Mouse (Mus musculus) neural tube, embryonic 14.5 days (tissue): ENCODE data around the gene Mrps11. TPM values are rescaled to one million over a fixed set of nuclear protein-coding genes. Genes with fewer than 3 reads are reported as not detected.

Experiments used
- ATAC-seq: fragments of 200-750 bp; cut with Nextera tagmentation; 2 replicates; pipeline ENCODE4 v1.8.0; 2017; ENCODE audit warnings: low read depth, mild to moderate bottlenecking, moderate TSS enrichment, moderate library complexity
- H3K27ac ChIP-seq: fragments of 300-500 bp; sonication (generic); 2 replicates; pipeline ENCODE4 v1.5.1; 2014; ENCODE audit warnings: low read depth, mild to moderate bottlenecking, control low read depth, low read length, moderate library complexity, mixed read lengths
- H3K27me3 ChIP-seq: fragments of 300-500 bp; sonication (generic); 2 replicates; pipeline ENCODE4 v1.6.1; 2014; ENCODE audit warnings: low read length; ENCODE audit not compliant: control insufficient read depth, insufficient read depth
- H3K36me3 ChIP-seq: fragments of 300-500 bp; sonication (generic); 2 replicates; pipeline ENCODE4 v1.6.1; 2014; ENCODE audit warnings: low read length, mixed read lengths; ENCODE audit not compliant: control insufficient read depth, insufficient read depth
- H3K4me1 ChIP-seq: fragments of 300-500 bp; sonication (generic); 2 replicates; pipeline ENCODE4 v1.6.1; 2014; ENCODE audit warnings: low read length; ENCODE audit not compliant: control insufficient read depth, insufficient read depth
- H3K4me2 ChIP-seq: fragments of 300-500 bp; sonication (generic); 2 replicates; pipeline ENCODE4 v1.6.1; 2014; ENCODE audit warnings: mild to moderate bottlenecking, low read depth, low read length, control low read depth
- H3K4me3 ChIP-seq: fragments of 300-500 bp; sonication (generic); 2 replicates; pipeline ENCODE4 v1.5.1; 2014; ENCODE audit warnings: low read depth, low read length, control low read depth, mixed read lengths
- H3K9ac ChIP-seq: fragments of 300-500 bp; sonication (generic); replicated peaks from 2 replicates; pipeline ENCODE4 v1.6.1; 2014; ENCODE audit warnings: low read depth, mild to moderate bottlenecking, control low read depth, low read length, mixed read lengths
- H3K9me3 ChIP-seq: fragments of 300-500 bp; sonication (generic); 2 replicates; pipeline ENCODE4 v1.6.1; 2016; ENCODE audit warnings: low read length; ENCODE audit not compliant: control insufficient read depth
- WGBS: fragments of 180-500 bp; shearing (Covaris S2); extraction: QIAGEN DNeasy Blood & Tissue Kit; methylation state at CpG from one replicate; pipeline ENCODE4 v1.1.7; 2014; 5-methylcytosine and 5-hydroxymethylcytosine counted together
- polyA plus RNA-seq: library from polyadenylated mRNA; unstranded; fragments of >200 nt; fragmentation: Nextera tagmentation; extraction: Ambion mirVana; gene quantifications from 2 replicates; pipeline ENCODE4 v1.2.1, GENCODE M21; 2014

Mrps11 gene
- polyA plus RNA-seq, 1 experiment from 2014 or later = 74.0 TPM

- no peaks in the 10 kb centered on the region for H3K4me1 ChIP-seq
- H3K27me3 ChIP-seq = no peaks in the 10 kb centered on the region
- H3K9me3 ChIP-seq = no peaks in the 10 kb centered on the region
- ATAC-seq = no peak
- 90% methylated on average over 6 of the region's 6 CpGs for WGBS
- H3K36me3 ChIP-seq = no peaks in the 10 kb centered on the region
- no peak overlapping the region for H3K4me3 ChIP-seq
- no peak overlapping the region for H3K27ac ChIP-seq
- no peak overlapping the region for H3K4me2 ChIP-seq
- no peak overlapping the region for H3K9ac ChIP-seq
These were observed 30.9 kb downstream of the Mrps11 start for GRCm38 (mm10) chr7:78813791-78814190.

- H3K27me3 ChIP-seq = no peaks in the 10 kb centered on the region
- H3K9me3 ChIP-seq = no peaks in the 10 kb centered on the region
- no peak overlapping the region for H3K4me2 ChIP-seq
- no peak for ATAC-seq
- no peaks in the 10 kb centered on the region for H3K4me1 ChIP-seq
- H3K4me3 ChIP-seq = no peak overlapping the region
- H3K27ac ChIP-seq = 0 out of 2 replicates have a peak overlapping the region, but pooled peaks have one; percentile 16
- H3K9ac ChIP-seq = no peak overlapping the region
- H3K36me3 ChIP-seq = no peaks in the 10 kb centered on the region
These were observed 31.8 kb downstream of the Mrps11 start for GRCm38 (mm10) chr7:78814766-78815165.

- 91% methylated on average over 12 of the region's 12 CpGs for WGBS
- no peak overlapping the region for H3K4me2 ChIP-seq
- no peaks in the 10 kb centered on the region for H3K27me3 ChIP-seq
- H3K4me3 ChIP-seq = no peak overlapping the region
- no peak for ATAC-seq
- no peak overlapping the region for H3K27ac ChIP-seq
- no peak overlapping the region for H3K9ac ChIP-seq
- H3K36me3 ChIP-seq = no peaks in the 10 kb centered on the region
- H3K9me3 ChIP-seq = no peaks in the 10 kb centered on the region
- no peaks in the 10 kb centered on the region for H3K4me1 ChIP-seq
These were observed 35.4 kb downstream of the Mrps11 start for GRCm38 (mm10) chr7:78818336-78818735.

- peak; percentile 92 for ATAC-seq
- Histone ChIP-seq H3K4me2 (no peak overlapping the region), H3K9ac (0 out of 2 replicates have a peak overlapping the region, but pooled peaks have one; percentile 11)
These were observed 43.9 kb downstream of the Mrps11 start for GRCm38 (mm10) chr7:78826682-78827385.

GRCm38 (mm10) chr7:78827749-78828362 is 44.9 kb downstream of the Mrps11 start:
- Histone ChIP-seq H3K27ac (peak overlapping the region; percentile 65), H3K9me3 (no peaks in the 10 kb centered on the region), H3K36me3 (peaks cover 3% of the 10 kb centered on the region; the same call in 1 of the 2 replicates), H3K9ac (no peak overlapping the region), H3K4me1 (peaks cover 21% of the 10 kb centered on the region), H3K4me3 (no peak overlapping the region), H3K27me3 (no peaks in the 10 kb centered on the region), H3K4me2 (no peak overlapping the region)
- 64% methylated on average over 14 of the region's 14 CpGs for WGBS
- ATAC-seq = no peak

More at GRCm38 (mm10) chr7:78826682-78827385, 43.9 kb downstream of the Mrps11 start:
- Histone ChIP-seq H3K27ac (peak overlapping the region; percentile 65), H3K9me3 (no peaks in the 10 kb centered on the region), H3K36me3 (peaks cover 3% of the 10 kb centered on the region; the same call in 1 of the 2 replicates), H3K4me1 (peaks cover 21% of the 10 kb centered on the region), H3K4me3 (no peak overlapping the region), H3K27me3 (no peaks in the 10 kb centered on the region)
- 31% methylated on average over 9 of the region's 9 CpGs for WGBS

GRCm38 (mm10) chr7:78835656-78836055 is 52.7 kb downstream of the Mrps11 start:
- 88% methylated on average over 4 of the region's 4 CpGs for WGBS
- Histone ChIP-seq H3K27ac (no peak overlapping the region), H3K4me2 (no peak overlapping the region), H3K27me3 (no peaks in the 10 kb centered on the region), H3K9ac (no peak overlapping the region), H3K36me3 (peaks cover 18% of the 10 kb centered on the region; the same call in 1 of the 2 replicates), H3K4me1 (no peaks in the 10 kb centered on the region), H3K9me3 (no peaks in the 10 kb centered on the region), H3K4me3 (no peak overlapping the region)
- no peak for ATAC-seq

- ATAC-seq = no peak
- 59% methylated on average over 4 of the region's 4 CpGs for WGBS
- H3K27ac ChIP-seq = no peak overlapping the region
- no peaks in the 10 kb centered on the region for H3K4me1 ChIP-seq
- no peaks in the 10 kb centered on the region for H3K27me3 ChIP-seq
- H3K9me3 ChIP-seq = no peaks in the 10 kb centered on the region
- no peak overlapping the region for H3K9ac ChIP-seq
- H3K36me3 ChIP-seq = peaks cover 18% of the 10 kb centered on the region; the same call in 1 of the 2 replicates
- no peak overlapping the region for H3K4me2 ChIP-seq
- H3K4me3 ChIP-seq = no peak overlapping the region
These were observed 54.3 kb downstream of the Mrps11 start for GRCm38 (mm10) chr7:78837250-78837649.

GRCm38 (mm10) chr7:78841601-78842000 is 58.7 kb downstream of the Mrps11 start:
- Histone ChIP-seq H3K4me2 (no peak overlapping the region), H3K4me1 (0 out of 2 replicates have a peak, but pooled peaks cover 3% of the 10 kb centered on the region), H3K4me3 (no peak overlapping the region), H3K27ac (no peak overlapping the region), H3K27me3 (no peaks in the 10 kb centered on the region), H3K9ac (no peak overlapping the region; the same call in 1 of the 2 replicates), H3K36me3 (peaks cover 30% of the 10 kb centered on the region), H3K9me3 (no peaks in the 10 kb centered on the region)
- ATAC-seq = no peak
- 94% methylated on average over 5 of the region's 5 CpGs for WGBS
